Mouse (Mus musculus): ENCODE data around the gene Gm32717.

DNA sequence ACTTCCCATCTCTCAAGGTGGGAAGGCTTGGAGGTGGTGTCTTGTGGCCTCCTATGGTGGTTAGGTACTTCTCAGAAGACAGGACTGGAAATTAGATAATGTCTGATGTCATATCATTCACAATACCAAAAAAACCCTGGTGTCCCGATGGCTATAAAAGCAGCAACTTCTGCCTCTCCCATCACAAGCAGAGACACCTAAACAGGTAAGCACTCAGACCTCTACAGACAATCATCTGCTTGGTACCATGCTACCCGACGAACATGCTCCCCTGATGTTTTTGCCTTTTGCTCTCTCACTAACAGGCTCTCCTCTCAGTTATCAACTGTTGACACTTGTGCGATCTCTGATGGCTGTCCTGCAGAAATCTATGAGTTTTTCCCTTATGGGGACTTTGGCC lies 35.9 kb downstream of the Gm32717 start, which contains the start of gene Il22:
- TF ChIP-seq GATA1 (IDR thresholded peaks at IDR 0.05; ENCODE audit: borderline replicate concordance, low read length), result no peak
- TF ChIP-seq FLI1 (IDR thresholded peaks at IDR 0.05; ENCODE audit: low read length), result no peak
